Mouse (Mus musculus) left cerebral cortex, postnatal 10 days (tissue): ENCODE measurements around the gene Gm28048. TPM values are rescaled to one million over a fixed set of nuclear protein-coding genes. Genes with fewer than 3 reads are reported as not detected.

Source experiments
- DNase-seq, 2 experiments: peaks; one replicate each; pipeline ENCODE4 v3.0.0; 2021 to 2022; ENCODE audit warnings: low spot score in 2 of 2, mixed read lengths in 1 of 2; ENCODE audit errors: extremely low spot score in 1 of 2
- intact Hi-C: fragments of 180-260 bp; cut with DNase I; formaldehyde crosslinking; loops from one replicate; pipeline ENCODE4 v1.15.1; 2025
- total RNA-seq, 2 experiments: library from RNA; stranded (reverse); gene quantifications; 2 replicates each; pipeline ENCODE4 v1.2.3; 2021

Gene Gm28048
- total RNA-seq, 2 experiments from 2014 or later = 6.9 to 7.5 TPM

- DNase-seq = no peak
- intact Hi-C loops = loop anchor here (5.0 kb wide), 2 partner anchors 108 to 333 kb away; no protein-coding TSS in a partner anchor
These were observed 16.4 kb downstream of the Gm28048 start for GRCm38 (mm10) chr11:22965503-22965902.

- peak in 1 of 2 experiments; percentile 26 for DNase-seq
- intact Hi-C loops = no loop called here
These were observed 17.5 kb downstream of the Gm28048 start for GRCm38 (mm10) chr11:22964401-22964800.

DNA sequence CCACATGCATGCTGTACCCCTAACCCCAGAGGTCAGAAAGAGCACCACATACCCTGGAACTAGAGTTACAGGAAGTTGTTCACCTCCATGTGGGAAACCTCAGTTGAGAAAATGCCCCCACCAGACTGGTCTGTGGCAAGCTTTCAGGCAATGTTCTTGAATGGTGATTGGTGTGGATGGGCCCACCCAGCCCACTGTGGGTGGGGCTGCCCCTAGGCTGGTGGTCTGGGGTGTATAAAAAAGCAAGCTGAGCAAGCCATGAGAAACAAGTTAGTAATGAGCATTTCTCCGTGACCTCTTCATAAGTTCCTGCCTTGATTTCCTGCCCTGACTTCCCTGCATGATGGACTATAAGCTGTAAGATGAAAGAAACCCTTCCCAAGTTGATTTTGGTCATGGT, 19.8 kb downstream of the Gm28048 start:
- DNase-seq = no peak
- intact Hi-C loops = no loop called here

DNA sequence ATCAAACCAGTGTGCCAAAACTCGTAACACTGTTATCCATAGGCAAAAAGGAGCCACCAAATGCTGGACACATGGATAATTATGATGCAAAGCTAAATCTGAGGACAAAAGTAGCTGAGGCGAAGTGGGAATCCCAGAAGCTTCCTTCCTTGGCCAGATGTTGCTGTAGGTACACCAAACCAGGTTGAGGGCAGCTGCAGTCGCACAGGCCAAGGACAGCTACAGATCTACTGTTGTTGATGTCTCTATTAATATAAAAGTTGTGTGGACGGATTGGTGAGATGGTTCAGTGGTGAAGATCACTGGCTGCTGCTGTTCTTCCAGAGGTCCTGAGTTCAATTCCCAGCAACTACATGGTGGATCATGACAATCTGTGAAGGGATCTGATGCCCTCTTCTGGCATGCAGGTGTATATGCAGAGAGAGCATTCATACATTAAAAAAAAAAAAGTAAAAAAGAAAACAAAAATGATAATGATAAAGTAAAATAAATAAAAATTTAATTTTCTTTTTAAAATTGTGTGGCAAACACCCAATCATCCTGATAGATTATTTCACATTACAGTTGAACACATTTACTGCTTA, 24.0 kb downstream of the Gm28048 start:
- no peak for DNase-seq

GRCm38 (mm10) chr11:22956830-22957229, 25.1 kb downstream of the Gm28048 start:
- intact Hi-C loops = loop anchor here (5.0 kb wide), 1 partner anchor 95 kb away; the partner anchor contains the start of gene B3gnt2
- peak in 1 of 2 experiments; percentile 76 for DNase-seq

More for the DNA sequence above, 24.0 kb downstream of the Gm28048 start:
- intact Hi-C loops = loop anchor here (5.0 kb wide), 1 partner anchor 96 kb away; the partner anchor contains the start of gene B3gnt2

- DNase-seq = no peak
- intact Hi-C loops = loop anchor here (5.0 kb wide), 1 partner anchor 94 kb away; the partner anchor contains the start of gene B3gnt2
These were observed 25.5 kb downstream of the Gm28048 start for GRCm38 (mm10) chr11:22956346-22956745.

- intact Hi-C loops = no loop called here
These were observed 29.2 kb downstream of the Gm28048 start for GRCm38 (mm10) chr11:22952668-22953067.

GRCm38 (mm10) chr11:22950131-22950530, 31.8 kb downstream of the Gm28048 start:
- intact Hi-C loops = no loop called here
- no peak for DNase-seq

More at GRCm38 (mm10) chr11:22952668-22953067, 29.2 kb downstream of the Gm28048 start:
- DNase-seq = no peak

DNA sequence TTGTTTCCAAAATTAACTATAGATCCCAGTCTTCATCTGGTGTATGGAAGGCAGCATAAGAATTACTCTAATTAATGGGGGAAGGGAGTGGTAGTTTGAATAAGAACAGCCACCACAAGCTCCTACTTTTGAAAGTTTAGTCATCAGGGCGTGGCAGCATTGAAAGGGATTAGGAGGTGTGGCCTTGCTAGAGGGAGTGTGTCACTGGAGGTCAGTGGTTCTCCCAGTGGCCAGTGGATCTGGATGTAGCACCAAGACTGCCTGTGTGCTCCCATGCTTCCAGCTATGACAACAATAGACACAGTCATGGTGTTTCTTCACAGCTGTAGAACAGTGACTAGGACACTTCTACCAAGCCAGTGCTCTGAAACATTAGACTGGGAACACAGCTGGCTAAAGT, 32.8 kb downstream of the Gm28048 start:
- intact Hi-C loops = no loop called here
- no peak for DNase-seq

DNA sequence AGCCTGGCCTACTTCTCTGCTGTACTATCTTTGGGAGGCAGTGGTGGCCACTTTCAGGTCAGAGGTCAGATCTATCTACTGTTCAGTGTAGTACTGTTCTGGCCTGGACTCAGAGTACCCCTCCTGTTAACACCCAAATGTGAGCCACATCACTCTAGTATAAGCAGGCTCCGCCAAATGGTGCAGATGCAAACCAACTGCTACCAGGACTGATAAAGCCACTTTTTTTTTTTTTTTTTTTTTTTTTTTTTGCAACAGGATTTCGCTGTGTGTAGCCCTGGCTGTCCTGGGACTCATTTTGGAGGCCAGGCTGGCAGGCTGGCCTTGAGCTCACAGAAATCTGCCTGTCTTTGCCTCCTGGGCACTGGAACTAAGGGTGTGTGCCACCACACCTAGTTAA, 42.9 kb downstream of the Gm28048 start:
- intact Hi-C loops = no loop called here
- no peak for DNase-seq

DNA sequence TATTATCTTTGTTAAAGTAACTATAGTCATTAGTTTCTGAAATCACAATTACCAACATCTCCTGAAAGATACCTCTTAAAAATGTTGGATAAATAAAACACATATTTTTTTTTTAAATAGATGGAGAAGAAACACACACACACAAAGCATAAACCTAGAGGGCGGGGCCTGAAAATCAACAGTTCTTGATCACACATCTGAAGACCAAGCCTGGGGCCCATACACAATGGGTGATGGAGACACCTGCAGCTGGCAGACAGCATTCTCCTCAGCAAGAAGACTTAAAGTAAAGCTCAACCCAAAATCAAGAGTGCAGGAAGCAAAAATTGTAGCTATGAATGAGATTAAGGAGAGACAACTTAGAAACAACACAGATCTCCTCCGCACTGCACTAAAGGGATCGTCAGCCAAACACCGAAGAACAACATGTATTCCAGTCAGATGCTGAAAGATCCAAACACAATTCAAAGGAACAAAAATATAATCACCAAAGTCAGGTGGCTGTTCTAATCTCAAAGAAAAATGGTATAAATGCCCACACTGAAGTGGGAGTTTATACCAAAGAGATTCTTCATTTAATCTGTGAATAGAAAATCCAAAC, 44.1 kb downstream of the Gm28048 start:
- intact Hi-C loops = no loop called here
- DNase-seq = no peak

GRCm38 (mm10) chr11:22936446-22937125, 45.3 kb downstream of the Gm28048 start:
- DNase-seq = peak in 1 of 2 experiments; percentile 7
- intact Hi-C loops = no loop called here

GRCm38 (mm10) chr11:22932167-22932566, 49.7 kb downstream of the Gm28048 start:
- no peak for DNase-seq
- intact Hi-C loops = no loop called here

- intact Hi-C loops = no loop called here
- DNase-seq = no peak
These were observed 50.5 kb downstream of the Gm28048 start for GRCm38 (mm10) chr11:22931320-22931905.

DNA sequence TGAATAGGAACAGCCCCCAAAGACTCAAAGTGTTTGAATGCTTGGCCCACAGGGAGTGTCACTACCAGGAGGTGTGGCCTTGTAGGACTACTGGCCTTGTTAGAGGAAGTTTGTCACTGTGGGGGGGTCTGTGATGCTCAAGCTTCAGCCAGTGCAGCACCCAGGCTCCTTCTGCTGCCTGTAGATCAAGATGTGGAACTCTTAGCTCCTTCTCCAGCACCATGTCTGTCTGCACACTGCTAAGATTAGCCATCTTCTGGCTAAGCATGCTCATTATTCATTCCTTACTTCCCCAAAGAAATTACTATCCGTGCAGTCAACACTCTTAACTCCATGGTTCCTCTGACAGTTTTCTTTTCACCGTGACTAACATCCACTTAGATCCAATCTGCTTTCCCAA, 51.8 kb downstream of the Gm28048 start:
- intact Hi-C loops = no loop called here
- DNase-seq = peak in 1 of 2 experiments; percentile 27

- no peak for DNase-seq
These were observed 53.2 kb downstream of the Gm28048 start for GRCm38 (mm10) chr11:22928586-22929169.

DNA sequence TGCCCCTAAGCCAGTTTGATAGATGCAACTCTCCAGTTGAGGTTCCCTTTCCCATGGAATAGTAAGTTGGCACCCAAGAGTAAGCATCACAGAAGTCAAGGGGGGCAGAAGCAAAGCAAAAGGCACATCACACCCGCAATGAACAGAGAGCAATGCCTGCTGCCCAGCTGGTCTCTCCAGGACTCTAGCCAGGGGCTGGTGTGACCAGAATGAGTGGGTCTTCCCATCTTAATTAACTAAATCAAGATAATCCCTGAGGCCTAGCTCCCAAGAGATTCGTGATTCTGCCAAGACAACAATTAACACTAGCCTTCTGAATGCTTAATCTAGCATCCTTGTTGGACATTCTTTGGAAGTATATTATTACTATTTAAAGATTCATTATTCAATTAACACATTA, 58.3 kb downstream of the Gm28048 start:
- intact Hi-C loops = no loop called here
- DNase-seq = no peak

More at GRCm38 (mm10) chr11:22928586-22929169, 53.2 kb downstream of the Gm28048 start:
- intact Hi-C loops = no loop called here

- no peak for DNase-seq
- intact Hi-C loops = no loop called here
These were observed 59.3 kb downstream of the Gm28048 start for GRCm38 (mm10) chr11:22922546-22922945.

DNA sequence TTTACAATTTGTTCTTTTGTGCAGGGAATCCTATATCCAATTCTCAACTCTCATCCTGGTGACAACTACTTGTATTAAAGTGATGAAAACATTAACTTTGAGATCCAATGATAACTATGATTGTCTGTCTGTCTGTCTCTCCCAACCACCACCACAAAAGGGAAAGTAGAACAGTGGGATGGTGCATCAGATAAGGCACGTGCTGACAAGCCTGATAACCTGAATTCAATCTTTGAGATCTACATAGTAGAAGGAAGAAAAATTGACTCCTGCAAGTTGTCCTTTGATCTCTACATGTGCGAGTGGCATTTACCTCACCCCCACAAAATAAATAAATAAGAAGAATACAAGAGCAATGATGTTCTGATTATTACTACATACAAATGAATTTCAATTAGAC, 62.6 kb downstream of the Gm28048 start:
- no peak for DNase-seq
- intact Hi-C loops = no loop called here
